10 mouse cellular contexts compared by ENCODE assay signal in the genomic region with DNA sequence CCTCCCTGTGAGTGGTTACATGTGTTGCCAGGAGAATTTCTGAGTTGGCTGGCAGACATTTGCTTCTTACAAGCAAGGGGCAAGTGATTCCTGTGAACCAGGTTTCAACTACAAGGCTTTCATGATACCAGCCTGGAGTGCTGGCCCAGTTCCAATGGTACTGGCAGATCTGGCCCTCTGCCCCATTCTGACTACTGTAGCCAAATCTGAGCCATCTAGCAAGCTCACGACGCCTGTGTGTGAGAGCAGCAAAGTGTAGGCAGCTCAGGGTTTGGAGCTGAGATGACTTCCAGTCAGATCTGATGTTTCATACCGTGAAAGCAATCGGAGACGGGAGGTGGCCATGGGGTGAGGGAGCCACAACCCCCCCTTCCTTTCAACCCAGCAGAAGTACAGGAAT. TPM values are rescaled to one million over a fixed set of nuclear protein-coding genes. Genes with fewer than 3 reads are reported as not detected.
DNase-seq lines count a peak whose midpoint lies in the region; ATAC-seq lines count a peak whose summit lies in the region.
"Had no signal": no experiment of that assay in that cellular context is flagged by ENCODE, and none has a peak within 500 bp of the region (broad histone marks: within the 10 kb centered on the region; RNA-seq: fewer than 3 reads in every experiment).

No protein-coding gene starts in this region.

- DNase-seq in frontal cortex, postnatal 36 days (ENCODE audit: low spot score in 2 of 2): peak; percentile 23 to 35
- DNase-seq in frontal cortex, postnatal 10 days (ENCODE audit: low spot score in 2 of 2): no peak
- DNase-seq in left cerebral cortex, adult 18-20 months (ENCODE audit: low spot score in 2 of 2): peak; percentile 17 to 25
- DNase-seq in left cerebral cortex, postnatal 36 days (ENCODE audit: low spot score in 2 of 2): no peak
- peak; percentile 72 for DNase-seq in adrenal gland, postnatal 14 days
- peak; percentile 87 to 90 for DNase-seq in cerebellum, postnatal 10 days
- no peak for DNase-seq in c-Kit-positive CD71-positive TER-119-positive erythroid progenitor cells, embryonic 14.5 days (ENCODE audit: low spot score)

- no peak overlapping the region for H3K9ac ChIP-seq in intestine, embryonic 16.5 days (ENCODE audit: low read depth, low read length)
- H3K9ac ChIP-seq: liver, embryonic 12.5 days had no signal

- intact Hi-C loops in left cerebral cortex, postnatal 36 days (cut with DNase I): no loop called here

- no peak overlapping the region for H3K4me2 ChIP-seq in intestine, embryonic 16.5 days (ENCODE audit: low read depth, low read length)
- H3K4me2 ChIP-seq: liver, embryonic 12.5 days; midbrain, embryonic 11.5 days had no signal

- H3K27ac ChIP-seq in intestine, embryonic 16.5 days (ENCODE audit: low read length): no peak overlapping the region
- H3K27ac ChIP-seq: liver, embryonic 12.5 days had no signal

- WGBS in intestine, embryonic 16.5 days: 85% methylated on average over 5 of the region's 5 CpGs

- H3K4me3 ChIP-seq in intestine, embryonic 16.5 days (ENCODE audit: low read length): no peak overlapping the region
- H3K4me3 ChIP-seq: liver, embryonic 12.5 days had no signal

- no peaks in the 10 kb centered on the region for H3K4me1 ChIP-seq in intestine, embryonic 16.5 days (ENCODE audit: control insufficient read depth, insufficient read depth, low read length)
- H3K4me1 ChIP-seq: liver, embryonic 12.5 days had no signal

- no peaks in the 10 kb centered on the region for H3K27me3 ChIP-seq in intestine, embryonic 16.5 days (replicated peaks; ENCODE audit: control insufficient read depth, insufficient read depth, low read length)
- H3K27me3 ChIP-seq: liver, embryonic 12.5 days had no signal

- H3K9me3 ChIP-seq in intestine, embryonic 16.5 days (ENCODE audit: control insufficient read depth, low read length): no peaks in the 10 kb centered on the region
- H3K9me3 ChIP-seq: liver, embryonic 12.5 days had no signal

- peaks cover 9% of the 10 kb centered on the region for H3K36me3 ChIP-seq in intestine, embryonic 16.5 days (ENCODE audit: control insufficient read depth, insufficient read depth, low read length)

- ATAC-seq in intestine, embryonic 16.5 days: no peak
- ATAC-seq: liver, embryonic 12.5 days had no signal

RNA-seq across cellular contexts. Expression of a gene that starts 8.8 kb away (rescaled TPM):
- total RNA-seq in left cerebral cortex, adult 18-20 months (2021): 10 to 100 TPM; 18.9 to 23.6 TPM
- total RNA-seq in left cerebral cortex, postnatal 36 days (2021): 10 to 100 TPM; 24.1 to 26.0 TPM
- 37.6 and 41.4 TPM in 2 replicates for total RNA-seq in adrenal gland, postnatal 14 days (2021)
- 38.4 and 43.7 TPM in 2 replicates for polyA plus RNA-seq in intestine, embryonic 16.5 days (2015; fragmentation: Nextera tagmentation; extraction: Ambion mirVana)

RNA-seq across cellular contexts. Expression of a gene that starts 34.6 kb away (rescaled TPM):
- 1 to 10 TPM; 1.5 to 1.7 TPM for total RNA-seq in left cerebral cortex, adult 18-20 months (2021)
- total RNA-seq in left cerebral cortex, postnatal 36 days (2021): 1 to 10 TPM; 1.7 to 2.1 TPM
- total RNA-seq in adrenal gland, postnatal 14 days (2021): 6.0 and 7.6 TPM in 2 replicates
- 4.5 and 4.8 TPM in 2 replicates for polyA plus RNA-seq in intestine, embryonic 16.5 days (2015; fragmentation: Nextera tagmentation; extraction: Ambion mirVana)

Comparison
In these comparisons a context has a peak if more than half of its experiments do, and no peak if none do; other contexts are left out.
1. DNase-seq: peak in frontal cortex, postnatal 36 days (2 of 2), left cerebral cortex, adult 18-20 months (2 of 2), adrenal gland, postnatal 14 days (single experiment) and cerebellum, postnatal 10 days (2 of 2); none in frontal cortex, postnatal 10 days (0 of 2), left cerebral cortex, postnatal 36 days (0 of 2) and c-Kit-positive CD71-positive TER-119-positive erythroid progenitor cells, embryonic 14.5 days (single experiment).